Mouse (Mus musculus): ENCODE results near the gene Npsr1.

The Npsr1 gene

GRCm38 (mm10) chr9:24097696-24098095, at the start of gene Npsr1:
Npsr1 (plus strand) TSS chr9:24097996.
- no peak for DNase-seq (ENCODE audit: low spot score)

GRCm38 (mm10) chr9:24051538-24051937, 46.3 kb upstream of the Npsr1 start:
- DNase-seq (ENCODE audit: low spot score) = no peak

GRCm38 (mm10) chr9:24063251-24063650, 34.5 kb upstream of the Npsr1 start:
- no peak for DNase-seq (ENCODE audit: low spot score)

GRCm38 (mm10) chr9:24071664-24072063, 26.1 kb upstream of the Npsr1 start:
- no peak for DNase-seq (ENCODE audit: low spot score)

GRCm38 (mm10) chr9:24077596-24077995, 20.2 kb upstream of the Npsr1 start:
- no peak for DNase-seq (ENCODE audit: low spot score)

- DNase-seq (ENCODE audit: low spot score) = no peak
These were observed 5.9 kb upstream of the Npsr1 start for GRCm38 (mm10) chr9:24091875-24092274.

- DNase-seq (ENCODE audit: low spot score) = no peak
These were observed 730 bp downstream of the Npsr1 start for GRCm38 (mm10) chr9:24098526-24098925.

GRCm38 (mm10) chr9:24099631-24100030, 1.8 kb downstream of the Npsr1 start:
- no peak for DNase-seq (ENCODE audit: low spot score)

- no peak for DNase-seq (ENCODE audit: low spot score)
These were observed 21.6 kb downstream of the Npsr1 start for GRCm38 (mm10) chr9:24119423-24119822.

- DNase-seq (ENCODE audit: low spot score) = no peak
These were observed 35.3 kb downstream of the Npsr1 start for GRCm38 (mm10) chr9:24133142-24133541.

GRCm38 (mm10) chr9:24136354-24136753, 38.6 kb downstream of the Npsr1 start:
- DNase-seq (ENCODE audit: low spot score) = no peak

GRCm38 (mm10) chr9:24144341-24144740, 46.5 kb downstream of the Npsr1 start:
- DNase-seq (ENCODE audit: low spot score) = no peak

GRCm38 (mm10) chr9:24157208-24157607, 59.4 kb downstream of the Npsr1 start:
- no peak for DNase-seq (ENCODE audit: low spot score)

- no peak for DNase-seq (ENCODE audit: low spot score)
These were observed 62.6 kb downstream of the Npsr1 start for GRCm38 (mm10) chr9:24160409-24160808.

GRCm38 (mm10) chr9:24168501-24168900, 70.7 kb downstream of the Npsr1 start:
- DNase-seq (ENCODE audit: low spot score) = no peak

- no peak for DNase-seq (ENCODE audit: low spot score)
These were observed 72.9 kb downstream of the Npsr1 start for GRCm38 (mm10) chr9:24170728-24171127.

- DNase-seq (ENCODE audit: low spot score) = no peak
These were observed 80.9 kb downstream of the Npsr1 start for GRCm38 (mm10) chr9:24178744-24179143.

GRCm38 (mm10) chr9:24180926-24181325, 83.1 kb downstream of the Npsr1 start:
- DNase-seq (ENCODE audit: low spot score) = no peak

- no peak for DNase-seq (ENCODE audit: low spot score)
These were observed 88.5 kb downstream of the Npsr1 start for GRCm38 (mm10) chr9:24186289-24186688.

- DNase-seq (ENCODE audit: low spot score) = no peak
These were observed 91.9 kb downstream of the Npsr1 start for GRCm38 (mm10) chr9:24189511-24190260.

GRCm38 (mm10) chr9:24190261-24190588, 92.4 kb downstream of the Npsr1 start:
- DNase-seq (ENCODE audit: low spot score) = no peak

- no peak for DNase-seq (ENCODE audit: low spot score)
These were observed 100.5 kb downstream of the Npsr1 start for GRCm38 (mm10) chr9:24198254-24198653.

- no peak for DNase-seq (ENCODE audit: low spot score)
These were observed 113.8 kb downstream of the Npsr1 start for GRCm38 (mm10) chr9:24211636-24212035.

GRCm38 (mm10) chr9:24217721-24218120, 119.9 kb downstream of the Npsr1 start:
- DNase-seq (ENCODE audit: low spot score) = no peak
